Mouse (Mus musculus) intestine, embryonic 14.5 days (tissue): Measurements from ENCODE around the gene Vamp1. TPM values are rescaled to one million over a fixed set of nuclear protein-coding genes. Genes with fewer than 3 reads are reported as not detected.

ENCODE experiments used
- ATAC-seq: fragments of 200-750 bp; cut with Nextera tagmentation; replicated peaks from 2 replicates; pipeline ENCODE4 v1.8.0; 2017; ENCODE audit warnings: low read depth, moderate number of reproducible peaks, moderate TSS enrichment, moderate library complexity; ENCODE audit not compliant: low FRiP score, low TSS enrichment
- DNase-seq: peaks from one replicate; pipeline ENCODE4 v3.0.0-alpha.2; 2018; ENCODE audit warnings: low spot score
- H3K27ac ChIP-seq: fragments of 300-500 bp; sonication (generic); 2 replicates; pipeline ENCODE4 v1.5.1; 2014; ENCODE audit warnings: low read depth, mild to moderate bottlenecking, control low read depth
- H3K27me3 ChIP-seq: fragments of 300-500 bp; sonication (generic); replicated peaks from 2 replicates; pipeline ENCODE4 v1.6.1; 2014; ENCODE audit warnings: low read length, control low read depth; ENCODE audit not compliant: control insufficient read depth, insufficient read depth
- H3K36me3 ChIP-seq: fragments of 300-500 bp; sonication (generic); 2 replicates; pipeline ENCODE4 v1.6.1; 2014; ENCODE audit warnings: low read length, control low read depth; ENCODE audit not compliant: control insufficient read depth, insufficient read depth
- H3K4me1 ChIP-seq: fragments of 300-500 bp; sonication (generic); replicated peaks from 2 replicates; pipeline ENCODE4 v1.6.1; 2014; ENCODE audit warnings: low read length, control low read depth, mixed read lengths; ENCODE audit not compliant: control insufficient read depth, insufficient read depth
- H3K4me2 ChIP-seq: fragments of 300-500 bp; sonication (generic); 2 replicates; pipeline ENCODE4 v1.6.1; 2014; ENCODE audit warnings: low read length
- H3K4me3 ChIP-seq: fragments of 300-500 bp; sonication (generic); 2 replicates; pipeline ENCODE4 v1.5.1; 2014; ENCODE audit warnings: low read depth, low read length, control low read depth, mixed read lengths
- H3K9ac ChIP-seq: fragments of 300-500 bp; sonication (generic); 2 replicates; pipeline ENCODE4 v1.6.1; 2014; ENCODE audit warnings: mild to moderate bottlenecking, low read length
- H3K9me3 ChIP-seq: fragments of 300-500 bp; sonication (generic); 2 replicates; pipeline ENCODE4 v1.6.1; 2016; ENCODE audit warnings: low read length, control low read depth; ENCODE audit not compliant: control insufficient read depth
- WGBS: fragments of 180-500 bp; shearing (Covaris S2); extraction: QIAGEN DNeasy Blood & Tissue Kit; methylation state at CpG from one replicate; pipeline ENCODE4 v1.1.7; 2014; 5-methylcytosine and 5-hydroxymethylcytosine counted together
- polyA plus RNA-seq: library from polyadenylated mRNA; unstranded; fragments of >200 nt; fragmentation: Nextera tagmentation; extraction: Ambion mirVana; gene quantifications from 2 replicates; pipeline ENCODE4 v1.2.1, GENCODE M21; 2014

Gene Vamp1
- 2.5 and 2.7 TPM in 2 replicates for polyA plus RNA-seq

DNA sequence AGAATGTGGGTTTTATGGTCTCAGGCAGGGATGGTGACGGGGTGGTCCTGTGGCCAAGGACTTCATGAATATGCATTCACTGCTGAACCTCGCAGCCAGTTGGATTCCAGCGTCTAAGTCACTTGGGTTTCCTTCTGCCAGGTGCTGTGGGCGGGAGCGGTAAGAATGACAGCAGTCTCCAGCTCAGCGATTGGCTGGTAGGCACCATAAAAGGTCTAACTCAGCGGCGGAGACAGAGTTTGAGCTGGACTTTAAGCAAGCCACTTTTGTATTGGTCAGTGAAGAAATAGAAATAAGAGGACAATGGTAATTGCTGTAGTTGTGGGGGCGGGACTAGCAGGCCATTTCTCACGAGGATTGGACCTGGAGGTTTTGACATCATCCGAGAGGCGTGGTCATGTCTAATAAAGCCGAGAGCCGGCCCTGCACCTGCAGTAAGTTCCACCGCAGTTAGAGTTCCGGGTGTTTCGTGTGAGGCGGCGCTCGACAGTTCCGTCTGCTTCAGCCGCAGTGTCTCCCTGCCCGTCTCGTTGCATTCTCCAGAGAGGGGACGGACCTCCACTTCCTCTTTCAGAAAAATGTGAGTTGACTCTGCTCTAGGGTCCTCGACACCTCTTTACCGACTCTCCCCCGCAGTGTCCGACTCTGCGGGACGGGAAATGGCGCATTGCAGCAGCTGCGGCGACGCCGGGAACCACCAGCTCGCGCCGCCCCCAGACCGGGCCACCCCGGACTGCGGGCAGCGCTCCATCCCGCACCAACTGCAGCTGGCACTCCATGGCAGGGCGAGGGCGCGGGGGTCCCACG lies at the start of gene Vamp1:
Gene Vamp1, plus strand, starts transcription at position 404 of the 807 bp plus-strand sequence.
- peaks cover 16% of the 10 kb centered on the region for H3K27me3 ChIP-seq
- ATAC-seq (peak; percentile 97), DNase-seq (peak; percentile 92)
- peak within 1 kb of the TSS; percentile 97 for H3K4me2 ChIP-seq
- H3K36me3 ChIP-seq, result no peaks in the 10 kb centered on the region
- peak within 1 kb of the TSS; percentile 65 for H3K4me3 ChIP-seq
- no peaks in the 10 kb centered on the region for H3K9me3 ChIP-seq
- WGBS, result under 1% methylated on average over 48 of the region's 48 CpGs
- peak within 1 kb of the TSS; percentile 64 for H3K9ac ChIP-seq
- H3K4me1 ChIP-seq, result no peaks in the 10 kb centered on the region; the same call in 1 of the 2 replicates
- peak within 1 kb of the TSS; percentile 75 for H3K27ac ChIP-seq

- ATAC-seq, result peak; percentile 71
- Histone ChIP-seq H3K9ac (peak within 1 kb of the TSS; percentile 98), H3K4me1 (peaks cover 23% of the 10 kb centered on the region), H3K36me3 (peaks cover 63% of the 10 kb centered on the region), H3K4me3 (peak within 1 kb of the TSS; percentile 68), H3K27ac (peak within 1 kb of the TSS; percentile 95), H3K27me3 (no peaks in the 10 kb centered on the region), H3K9me3 (no peaks in the 10 kb centered on the region), H3K4me2 (peak within 1 kb of the TSS; percentile 74)
- peak; percentile 86 for DNase-seq
- WGBS, result 0% methylated on average over 18 of the region's 18 CpGs
Observed at GRCm38 (mm10) chr6:125166051-125166751, 49.1 kb upstream of the Vamp1 start, which contains the start of gene Gapdh. Gene Gapdh, minus strand, starts transcription at chr6:125166467.

- Histone ChIP-seq H3K4me3 (peak overlapping the region; percentile 68), H3K9ac (peak overlapping the region; percentile 42), H3K4me1 (peaks cover 23% of the 10 kb centered on the region), H3K27me3 (no peaks in the 10 kb centered on the region), H3K9me3 (no peaks in the 10 kb centered on the region), H3K36me3 (peaks cover 67% of the 10 kb centered on the region), H3K27ac (peak overlapping the region; percentile 95), H3K4me2 (peak overlapping the region; percentile 74)
- 21% methylated on average over 10 of the region's 10 CpGs for WGBS
- DNase-seq (peak; percentile 77), ATAC-seq (peak; percentile 21; the same call in 1 of the 2 replicates)
Observed at GRCm38 (mm10) chr6:125166861-125167650, 48.3 kb upstream of the Vamp1 start.

GRCm38 (mm10) chr6:125168086-125168485 lies 47.3 kb upstream of the Vamp1 start:
- H3K27ac ChIP-seq, result peak overlapping the region; percentile 95; the same call in 1 of the 2 replicates
- H3K36me3 ChIP-seq, result peaks cover 71% of the 10 kb centered on the region
- ATAC-seq, result no peak
- no peak for DNase-seq
- no peak overlapping the region for H3K9ac ChIP-seq
- H3K27me3 ChIP-seq, result no peaks in the 10 kb centered on the region
- 93% methylated on average over 14 of the region's 14 CpGs for WGBS
- H3K9me3 ChIP-seq, result no peaks in the 10 kb centered on the region
- H3K4me1 ChIP-seq, result peaks cover 23% of the 10 kb centered on the region
- no peak overlapping the region for H3K4me3 ChIP-seq
- H3K4me2 ChIP-seq, result no peak overlapping the region

DNA sequence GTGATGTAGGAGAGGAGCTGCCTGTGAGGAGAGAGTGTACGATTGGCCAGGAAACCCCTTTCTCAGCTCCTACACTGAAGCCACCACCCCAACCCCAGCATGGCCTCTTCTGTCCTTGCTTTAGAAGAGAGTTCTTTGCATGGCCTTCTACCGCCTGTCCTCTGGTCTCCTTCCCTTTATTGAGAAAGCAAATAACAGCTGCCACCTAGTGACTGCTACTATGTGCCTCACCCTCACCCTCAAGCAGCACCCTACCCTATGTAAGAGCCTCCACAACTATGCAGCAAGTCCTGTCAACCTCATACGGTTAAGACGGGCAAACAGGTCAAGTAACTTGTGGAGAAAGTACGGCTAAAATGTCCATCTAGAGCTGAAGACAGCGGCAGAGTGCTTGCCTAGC lies 45.2 kb upstream of the Vamp1 start:
- no peak overlapping the region for H3K4me3 ChIP-seq
- DNase-seq (no peak), ATAC-seq (no peak)
- H3K9me3 ChIP-seq, result no peaks in the 10 kb centered on the region
- H3K9ac ChIP-seq, result no peak overlapping the region
- peaks cover 12% of the 10 kb centered on the region for H3K4me1 ChIP-seq
- no peaks in the 10 kb centered on the region for H3K27me3 ChIP-seq
- H3K36me3 ChIP-seq, result peaks cover 81% of the 10 kb centered on the region
- WGBS, result 89% methylated on average over 6 of the region's 6 CpGs
- H3K4me2 ChIP-seq, result no peak overlapping the region
- no peak overlapping the region for H3K27ac ChIP-seq

DNA sequence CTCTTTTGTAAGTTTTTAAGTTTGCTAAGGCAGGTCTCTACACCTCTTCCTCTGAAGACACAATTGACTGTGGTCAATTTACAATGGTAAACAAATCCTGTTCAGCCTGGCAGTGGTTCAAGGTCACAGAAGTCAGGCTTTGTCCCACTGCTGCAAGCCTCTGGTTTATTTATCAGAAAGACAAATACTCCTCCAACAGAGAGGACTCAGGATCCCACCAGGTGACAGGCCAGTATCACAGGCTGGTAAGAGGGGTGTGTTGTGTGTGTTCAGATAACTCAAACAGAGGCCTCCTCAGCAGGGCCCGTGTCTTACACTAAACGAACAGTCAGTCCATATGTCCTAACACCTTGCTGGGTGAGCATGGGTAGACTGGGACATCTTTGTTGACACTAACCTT lies 42.9 kb upstream of the Vamp1 start:
- no peak overlapping the region for H3K4me2 ChIP-seq
- 75% methylated on average over 2 of the region's 2 CpGs for WGBS
- H3K27me3 ChIP-seq, result no peaks in the 10 kb centered on the region
- H3K9me3 ChIP-seq, result no peaks in the 10 kb centered on the region
- no peak overlapping the region for H3K27ac ChIP-seq
- peaks cover 2% of the 10 kb centered on the region for H3K4me1 ChIP-seq
- H3K36me3 ChIP-seq, result peaks cover 100% of the 10 kb centered on the region
- ATAC-seq (no peak), DNase-seq (peak; percentile 46)
- no peak overlapping the region for H3K4me3 ChIP-seq
- no peak overlapping the region for H3K9ac ChIP-seq

DNA sequence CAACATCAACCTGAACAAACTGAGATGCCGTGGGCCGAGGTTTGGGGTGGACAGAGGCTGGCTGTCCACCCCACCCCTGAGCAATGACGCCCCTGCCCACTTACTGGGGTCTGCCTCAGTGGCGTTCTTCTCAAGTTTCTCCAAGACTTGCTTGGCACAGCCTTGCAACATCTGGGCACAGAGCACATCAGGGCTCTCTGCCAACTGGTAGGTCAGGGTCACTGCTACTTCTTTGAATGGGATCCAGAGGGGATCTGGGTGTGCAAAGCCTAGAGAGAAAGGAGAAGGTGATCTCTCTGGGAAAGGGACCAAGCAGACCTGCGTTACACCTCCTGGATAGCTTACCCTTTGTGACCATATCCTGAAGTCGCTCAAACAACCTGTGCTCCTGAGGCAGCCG lies 42.1 kb upstream of the Vamp1 start:
- Histone ChIP-seq H3K4me1 (no peaks in the 10 kb centered on the region), H3K4me3 (no peak overlapping the region), H3K9me3 (no peaks in the 10 kb centered on the region), H3K27me3 (no peaks in the 10 kb centered on the region), H3K4me2 (no peak overlapping the region), H3K36me3 (peaks cover 100% of the 10 kb centered on the region), H3K27ac (no peak overlapping the region), H3K9ac (no peak overlapping the region)
- ATAC-seq (no peak), DNase-seq (no peak)
- 94% methylated on average over 7 of the region's 7 CpGs for WGBS

GRCm38 (mm10) chr6:125175469-125175868 lies 39.9 kb upstream of the Vamp1 start:
- ATAC-seq (no peak), DNase-seq (no peak)
- H3K27ac ChIP-seq, result no peak overlapping the region
- H3K9me3 ChIP-seq, result no peaks in the 10 kb centered on the region
- H3K27me3 ChIP-seq, result no peaks in the 10 kb centered on the region
- H3K4me1 ChIP-seq, result no peaks in the 10 kb centered on the region
- no peak overlapping the region for H3K4me3 ChIP-seq
- H3K9ac ChIP-seq, result no peak overlapping the region
- no peak overlapping the region for H3K4me2 ChIP-seq
- 92% methylated on average over 5 of the region's 5 CpGs for WGBS
- peaks cover 99% of the 10 kb centered on the region for H3K36me3 ChIP-seq
